Mouse (Mus musculus) stomach, postnatal 0 days (tissue): ENCODE results near the gene Fam53b.

Experiments
- CTCF ChIP-seq: IDR thresholded peaks from 2 replicates; pipeline ENCODE4 v1.5.1; 2016; ENCODE audit warnings: antibody characterized with exemption, low read depth, mild to moderate bottlenecking, moderate library complexity
- EP300 ChIP-seq: optimal IDR thresholded peaks from 2 replicates; pipeline ENCODE3; 2016; ENCODE audit warnings: antibody characterized with exemption

- TF ChIP-seq CTCF (no peak), EP300 (no peak)
Measured at GRCm38 (mm10) chr7:132697258-132697796, 116.4 kb downstream of the Fam53b start.
